Mouse (Mus musculus) C2C12 (cell line): ENCODE data around the gene B4galt3. TPM values are rescaled to one million over a fixed set of nuclear protein-coding genes. Genes with fewer than 3 reads are reported as not detected.
A peak's percentile ranks its signal among the peaks of the same experiment; 100 is the strongest.

Experiments
- H3K27me3 ChIP-seq: one replicate; pipeline ENCODE4 v1.6.1; 2011; ENCODE audit not compliant: control insufficient read depth, insufficient read depth, insufficient read length
- H3K36me3 ChIP-seq: one replicate; pipeline ENCODE4 v1.6.1; 2011; ENCODE audit not compliant: control insufficient read depth, insufficient read depth
- H3K4me3 ChIP-seq: one replicate; pipeline ENCODE4 v1.5.1; 2011; ENCODE audit warnings: mild to moderate bottlenecking, control low read depth; ENCODE audit not compliant: poor library complexity, insufficient read depth, severe bottlenecking
- H3K79me2 ChIP-seq: one replicate; pipeline ENCODE4 v1.6.1; 2011; ENCODE audit not compliant: control insufficient read depth, insufficient read depth
- H3K79me3 ChIP-seq: one replicate; pipeline ENCODE4 v1.6.1; 2011; ENCODE audit warnings: low read depth, control low read depth
- H3ac ChIP-seq: one replicate; pipeline ENCODE3; 2011; ENCODE audit warnings: low read depth; ENCODE audit not compliant: control insufficient read depth, insufficient read length
- CEBPB ChIP-seq: IDR thresholded peaks from one replicate; pipeline ENCODE4 v1.6.1; 2011; ENCODE audit warnings: low read depth, mild to moderate bottlenecking, control low read depth, moderate library complexity
- CTCF ChIP-seq: IDR thresholded peaks from one replicate; pipeline ENCODE4 v1.5.1; 2011; ENCODE audit not compliant: control insufficient read depth, insufficient read depth, insufficient read length
- FOSL1 ChIP-seq: IDR thresholded peaks from one replicate; pipeline ENCODE4 v1.8.0; 2011; ENCODE audit warnings: mild to moderate bottlenecking, low read length; ENCODE audit not compliant: poor library complexity, insufficient read depth, severe bottlenecking
- MAX ChIP-seq: IDR thresholded peaks from one replicate; pipeline ENCODE4 v1.6.1; 2011; ENCODE audit warnings: mild to moderate bottlenecking, control low read depth
- MYOD1 ChIP-seq: IDR thresholded peaks from one replicate; pipeline ENCODE4 v1.6.1; 2011; ENCODE audit warnings: low read depth; ENCODE audit not compliant: control insufficient read depth, insufficient read length
- MYOG ChIP-seq: IDR thresholded peaks from one replicate; pipeline ENCODE4 v1.6.1; 2011; ENCODE audit not compliant: control insufficient read depth, insufficient read length; ENCODE audit errors: extremely low read depth
- USF1 ChIP-seq: IDR thresholded peaks from one replicate; pipeline ENCODE4 v1.6.1; 2011; ENCODE audit warnings: low read depth, mild to moderate bottlenecking, control low read depth, moderate library complexity
- polyA plus RNA-seq: library from polyadenylated mRNA; unstranded; fragments of >200 nt; fragmentation: generic; extraction: Trizol; gene quantifications from one replicate; pipeline ENCODE4 v1.2.1, GENCODE M21; 2012; ENCODE audit warnings: missing spikeins

B4galt3 gene
- polyA plus RNA-seq, 1 experiment: 17.4 TPM

GRCm38 (mm10) chr1:171279721-171280120, 9.6 kb downstream of the B4galt3 start:
- no peak for TF ChIP-seq MAX
- no peak for TF ChIP-seq FOSL1
- no peak for TF ChIP-seq CTCF
- no peak for TF ChIP-seq MYOG
- no peak for TF ChIP-seq MYOD1
- no peak for TF ChIP-seq CEBPB
- no peak for TF ChIP-seq USF1
- Histone ChIP-seq H3K79me3 (no peaks in the 10 kb centered on the region), H3K27me3 (no peaks in the 10 kb centered on the region), H3ac (no peak overlapping the region), H3K79me2 (no peaks in the 10 kb centered on the region), H3K4me3 (peak overlapping the region; percentile 55), H3K36me3 (peaks cover 40% of the 10 kb centered on the region)

DNA sequence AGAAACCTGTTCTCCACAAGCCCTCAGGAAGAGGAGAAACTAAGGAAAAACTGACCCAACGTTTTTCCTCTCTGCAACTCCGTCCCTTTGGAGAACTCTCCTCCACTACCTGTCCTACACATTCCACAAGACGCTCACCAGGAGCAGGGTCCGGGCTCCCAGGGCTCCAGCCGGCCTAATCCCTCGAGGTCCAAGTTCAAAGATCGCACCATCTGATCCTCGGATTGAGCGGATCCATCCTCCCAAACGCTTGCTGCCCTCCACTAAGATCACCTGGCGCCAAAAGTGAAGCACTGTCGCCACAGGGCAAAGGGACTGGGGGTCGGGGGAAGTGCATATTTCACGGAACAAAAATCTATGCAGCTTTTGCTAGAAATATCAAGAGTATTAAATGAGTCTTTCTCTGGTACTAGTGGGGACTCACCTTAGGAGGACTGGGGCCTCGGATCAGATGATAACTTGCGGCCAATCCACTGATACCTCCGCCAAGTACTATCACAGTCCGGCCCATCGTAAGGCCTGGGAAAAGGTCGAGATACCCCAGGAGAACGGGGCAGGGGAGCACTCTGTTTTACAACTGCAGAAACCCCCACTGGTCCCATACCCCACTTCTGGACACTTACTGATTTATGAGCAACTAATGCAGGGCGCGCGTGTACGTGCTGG, 10.3 kb downstream of the B4galt3 start:
- TF ChIP-seq CEBPB (no peak), MAX (no peak), FOSL1 (no peak), MYOG (no peak), USF1 (no peak), MYOD1 (no peak), CTCF (no peak)
- Histone ChIP-seq H3K4me3 (peak overlapping the region; percentile 55), H3K27me3 (no peaks in the 10 kb centered on the region), H3ac (peak overlapping the region; percentile 80), H3K79me3 (no peaks in the 10 kb centered on the region), H3K36me3 (peaks cover 40% of the 10 kb centered on the region), H3K79me2 (no peaks in the 10 kb centered on the region)

- H3K4me3 ChIP-seq: peak within 1 kb of the TSS; percentile 55
- H3K79me2 ChIP-seq: peaks cover 2% of the 10 kb centered on the region
- peaks cover 37% of the 10 kb centered on the region for H3K36me3 ChIP-seq
- TF ChIP-seq MAX (no peak), CTCF (no peak), MYOG (no peak), USF1 (no peak)
- H3K27me3 ChIP-seq: no peaks in the 10 kb centered on the region
- H3ac ChIP-seq: peak within 1 kb of the TSS; percentile 80
- peaks cover 2% of the 10 kb centered on the region for H3K79me3 ChIP-seq
Observed at GRCm38 (mm10) chr1:171280916-171281527, 10.9 kb downstream of the B4galt3 start, which contains the start of gene Ppox. Gene Ppox, minus strand, starts transcription at chr1:171281186.

GRCm38 (mm10) chr1:171281528-171281923, 11.4 kb downstream of the B4galt3 start:
- H3K79me2 ChIP-seq: peaks cover 7% of the 10 kb centered on the region
- TF ChIP-seq CTCF (peak; percentile 18), FOSL1 (no peak), MYOG (no peak), MYOD1 (no peak)
- H3K36me3 ChIP-seq: peaks cover 35% of the 10 kb centered on the region
- peaks cover 2% of the 10 kb centered on the region for H3K79me3 ChIP-seq
- H3K27me3 ChIP-seq: no peaks in the 10 kb centered on the region
- H3ac ChIP-seq: peak overlapping the region; percentile 58
- peak overlapping the region; percentile 38 for H3K4me3 ChIP-seq

DNA sequence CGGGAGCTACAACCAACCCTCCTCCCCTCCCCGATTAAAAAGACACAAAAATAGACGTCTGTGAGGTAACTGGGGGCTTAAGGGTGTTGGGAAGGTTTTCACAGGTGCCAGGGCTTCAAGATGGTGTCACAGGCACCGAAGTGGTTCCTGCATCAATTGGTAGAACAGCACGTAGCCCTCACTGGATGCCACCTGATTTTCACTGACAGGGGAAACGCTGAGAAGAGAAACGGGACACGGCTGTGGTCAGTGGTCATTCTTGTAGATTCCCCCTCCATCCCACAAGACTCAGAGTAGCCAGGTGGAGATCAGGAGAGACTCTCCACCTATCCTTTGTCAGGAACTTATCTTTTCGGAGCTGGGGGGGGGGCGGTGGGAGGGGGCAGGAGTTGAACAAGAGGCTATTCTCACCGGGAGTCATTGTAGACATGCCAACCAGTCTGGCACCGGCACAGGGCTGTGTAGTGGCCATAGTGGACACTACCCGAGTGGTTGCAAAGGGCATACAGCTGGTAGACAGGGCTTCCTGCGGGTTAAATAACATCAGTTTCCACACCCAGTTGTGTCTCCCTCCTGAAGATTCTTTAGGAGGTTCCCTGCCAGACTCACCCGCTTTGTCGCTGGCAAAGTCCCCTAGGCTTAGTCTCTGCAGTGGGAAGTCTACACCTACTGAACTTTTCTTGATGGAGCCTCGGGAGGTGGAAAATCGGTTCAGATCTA, 12.1 kb downstream of the B4galt3 start:
- Histone ChIP-seq H3ac (no peak overlapping the region), H3K27me3 (no peaks in the 10 kb centered on the region), H3K4me3 (no peak overlapping the region), H3K36me3 (peaks cover 30% of the 10 kb centered on the region), H3K79me3 (peaks cover 7% of the 10 kb centered on the region), H3K79me2 (peaks cover 14% of the 10 kb centered on the region)
- TF ChIP-seq MYOG (no peak), USF1 (no peak), CEBPB (no peak), MAX (no peak)
